Mouse (Mus musculus): ENCODE measurements around the gene Aprt.

Aprt gene

DNA sequence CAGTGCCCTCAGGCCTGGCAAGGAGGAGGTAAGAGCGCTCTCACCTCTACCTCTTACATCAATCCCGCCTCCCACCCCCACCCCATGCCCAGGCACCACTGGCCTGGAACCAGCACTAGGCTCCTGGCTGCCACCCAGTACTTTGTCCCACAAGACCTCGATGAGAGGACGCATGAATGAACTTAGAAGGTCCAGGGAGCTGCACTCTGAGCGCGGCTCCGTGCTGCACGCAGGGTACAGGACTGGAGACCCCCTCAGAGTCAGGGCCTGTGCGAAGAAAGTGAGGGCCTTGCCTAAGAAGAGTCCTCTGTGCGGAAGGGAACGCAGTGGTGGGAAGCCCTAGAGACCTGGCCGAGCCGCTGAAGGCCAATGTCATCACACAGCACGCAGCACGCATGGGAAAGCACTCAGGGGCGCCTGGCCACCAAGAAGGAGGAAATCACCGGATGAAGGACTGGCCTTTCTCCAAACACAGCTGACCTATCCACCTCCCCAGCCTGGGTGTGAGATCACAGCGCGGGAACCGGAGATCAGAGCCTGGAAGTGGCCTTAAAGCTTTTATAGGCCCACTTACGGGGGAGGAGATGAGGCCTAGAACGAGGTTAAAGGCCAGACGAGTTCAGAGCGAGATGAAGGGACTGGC, 29.8 kb downstream of the Aprt start:
- in situ Hi-C loops (cut with MboI; ENCODE audit: unreplicated experiment in 2 of 2), result loop anchor here (5.0 kb wide), 2 partner anchors 45 to 105 kb away; partner anchors contain the start of gene Mvd (in 1 of the 2)

- in situ Hi-C loops (cut with MboI; ENCODE audit: unreplicated experiment in 2 of 2), result loop anchor here (5.0 kb wide), 2 partner anchors 44 to 104 kb away; partner anchors contain the start of gene Mvd (in 1 of the 2)
Measured at GRCm38 (mm10) chr8:122546066-122546755, 30.5 kb downstream of the Aprt start.

DNA sequence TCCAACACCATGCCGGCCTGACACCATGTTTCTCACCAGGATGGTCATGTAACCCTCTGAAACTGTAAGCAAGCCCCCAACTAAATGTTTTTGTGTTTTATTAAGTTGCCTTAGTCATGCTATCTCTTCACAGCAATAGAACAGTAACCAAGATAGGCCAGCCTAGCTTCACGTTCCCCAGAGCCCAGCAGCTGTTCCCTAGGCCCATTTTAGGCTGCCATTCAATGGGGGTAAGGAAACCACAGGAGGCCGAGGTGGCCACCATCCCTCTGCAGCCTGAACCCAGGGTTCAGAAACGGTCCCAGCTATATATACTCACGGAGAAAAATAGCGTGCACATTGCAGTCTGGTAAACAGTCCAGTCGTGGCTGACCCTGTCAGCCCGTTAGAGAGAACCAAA, 32.6 kb downstream of the Aprt start:
- in situ Hi-C loops (cut with MboI; ENCODE audit: unreplicated experiment in 2 of 2), result no loop called here

- in situ Hi-C loops (cut with MboI; ENCODE audit: unreplicated experiment in 2 of 2), result no loop called here
Measured at GRCm38 (mm10) chr8:122538310-122539076, 38.2 kb downstream of the Aprt start.

GRCm38 (mm10) chr8:122537812-122538211, 38.9 kb downstream of the Aprt start:
- in situ Hi-C loops (cut with MboI; ENCODE audit: unreplicated experiment in 2 of 2), result no loop called here

DNA sequence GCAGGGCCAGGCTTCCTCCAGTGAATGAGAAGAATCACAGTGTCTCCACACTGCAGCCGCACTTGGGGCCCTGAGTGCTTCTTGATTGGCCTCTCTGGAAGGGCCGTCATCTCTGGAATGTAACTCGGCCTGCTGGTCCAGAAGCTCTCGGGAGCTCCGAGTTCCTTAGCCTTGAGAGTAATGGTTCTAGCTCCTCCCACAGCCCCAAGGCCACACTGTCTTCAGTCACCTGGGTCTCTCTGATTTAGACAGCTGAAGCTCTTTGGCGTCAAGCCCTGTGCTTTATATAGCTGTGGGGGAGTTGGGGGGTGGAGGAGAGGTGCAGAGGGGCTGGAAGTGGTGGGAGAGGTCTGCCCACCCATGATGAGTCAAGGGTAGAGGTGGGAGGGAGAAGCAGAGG, 39.7 kb downstream of the Aprt start:
- in situ Hi-C loops (cut with MboI; ENCODE audit: unreplicated experiment in 2 of 2), result no loop called here

- in situ Hi-C loops (cut with MboI; ENCODE audit: unreplicated experiment in 2 of 2), result no loop called here
Measured at GRCm38 (mm10) chr8:122531312-122531711, 45.4 kb downstream of the Aprt start.

DNA sequence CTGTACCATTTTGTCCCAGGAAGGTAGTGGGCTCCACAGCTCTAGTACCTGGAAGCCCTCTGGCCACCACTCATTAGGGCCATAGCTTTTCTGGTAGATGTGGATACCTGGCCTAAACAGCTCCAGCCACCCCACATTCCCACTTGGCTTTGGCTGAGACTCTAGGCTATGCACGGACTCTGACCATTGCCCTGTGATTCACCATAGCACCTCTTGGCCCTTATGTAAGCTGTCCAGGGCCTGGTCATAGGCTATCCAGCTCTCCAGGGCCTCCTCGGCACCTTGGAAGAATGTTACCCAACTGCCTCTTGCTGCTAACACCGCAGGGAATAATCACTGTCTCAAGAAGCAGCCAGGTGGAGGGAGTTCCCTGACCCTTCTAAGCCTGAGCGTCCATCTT, 47.5 kb downstream of the Aprt start:
- in situ Hi-C loops (cut with MboI; ENCODE audit: unreplicated experiment in 2 of 2), result no loop called here

GRCm38 (mm10) chr8:122527937-122528336, 48.8 kb downstream of the Aprt start:
- in situ Hi-C loops (cut with MboI; ENCODE audit: unreplicated experiment in 2 of 2), result no loop called here

DNA sequence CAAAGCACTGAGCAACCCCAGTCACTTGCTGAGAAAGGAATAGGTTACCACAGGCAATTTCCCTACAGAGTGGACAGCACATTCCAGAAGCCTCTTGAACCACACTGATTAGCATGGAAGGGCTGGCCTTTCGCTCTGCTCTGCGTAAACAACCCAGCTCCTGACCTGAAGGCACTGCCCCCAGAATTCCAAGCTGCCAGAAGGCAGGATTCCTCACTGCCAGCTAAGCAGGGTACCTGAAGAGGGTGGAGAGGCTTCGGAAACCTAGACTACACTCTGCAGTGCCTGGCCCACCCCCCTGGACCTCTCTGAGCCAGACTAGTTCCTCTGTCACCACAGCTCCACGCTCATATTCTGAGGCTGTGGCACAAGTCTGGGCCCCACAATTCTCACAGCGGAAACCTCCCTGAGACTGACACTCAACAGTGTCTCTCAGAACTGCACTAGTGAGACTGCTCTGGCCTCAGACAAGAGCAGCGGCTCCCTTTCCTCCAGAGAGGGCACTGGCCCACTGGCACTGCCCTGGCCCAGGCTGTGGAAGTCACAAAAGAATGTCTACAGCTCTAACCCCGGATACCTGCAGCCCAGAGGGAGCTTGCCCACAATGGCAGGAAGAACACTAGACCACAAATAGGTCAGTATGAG, 50.1 kb downstream of the Aprt start:
- in situ Hi-C loops (cut with MboI; ENCODE audit: unreplicated experiment in 2 of 2), result no loop called here

- in situ Hi-C loops (cut with MboI; ENCODE audit: unreplicated experiment in 2 of 2), result no loop called here
Measured at GRCm38 (mm10) chr8:122526084-122526483, 50.6 kb downstream of the Aprt start.

GRCm38 (mm10) chr8:122525004-122525403, 51.7 kb downstream of the Aprt start:
- in situ Hi-C loops (cut with MboI; ENCODE audit: unreplicated experiment in 2 of 2), result no loop called here
